Comparison of ENCODE assay signal across 11 mouse cellular contexts in genomic region chr8:79375074-79375774, GRCm38 (mm10). TPM values are rescaled to one million over a fixed set of nuclear protein-coding genes. Genes with fewer than 3 reads are reported as not detected.
A peak's percentile ranks its signal among the peaks of the same experiment; 100 is the strongest.
DNase-seq lines count a peak whose midpoint lies in the region; ATAC-seq lines count a peak whose summit lies in the region.
"Had no signal": no experiment of that assay in that cellular context is flagged by ENCODE, and none has a peak within 500 bp of the region (broad histone marks: within the 10 kb centered on the region; RNA-seq: fewer than 3 reads in every experiment).

No protein-coding gene starts in this region.

- peak overlapping the region; percentile 77 for H3K27ac ChIP-seq in heart, embryonic 13.5 days (replicated peaks)
- H3K27ac ChIP-seq in liver, embryonic 12.5 days = peak overlapping the region; percentile 58

- intact Hi-C loops in heart, postnatal 36 days (cut with DNase I) = no loop called here
- intact Hi-C loops in left cerebral cortex, postnatal 14 days (cut with DNase I) = no loop called here

- peaks cover 28% of the 10 kb centered on the region for H3K36me3 ChIP-seq in heart, embryonic 13.5 days
- peaks cover 13% of the 10 kb centered on the region for H3K36me3 ChIP-seq in liver, embryonic 12.5 days

- H3K9ac ChIP-seq in heart, embryonic 13.5 days = peak overlapping the region; percentile 67
- peak overlapping the region; percentile 2; the same call in 1 of the 2 replicates for H3K9ac ChIP-seq in liver, embryonic 12.5 days
- H3K9ac ChIP-seq: forebrain, embryonic 12.5 days had no signal

- H3K4me1 ChIP-seq in heart, embryonic 13.5 days = peaks cover 59% of the 10 kb centered on the region
- H3K4me1 ChIP-seq in liver, embryonic 12.5 days = peaks cover 44% of the 10 kb centered on the region

- no peak for DNase-seq in heart, postnatal 36 days
- peak; percentile 28 to 40 for DNase-seq in spleen, postnatal 10 days (ENCODE audit: low spot score in 2 of 2)
- DNase-seq in spleen, adult 18-20 months = no peak
- DNase-seq in yolk sac, embryonic 10.5 days (ENCODE audit: low spot score) = peak; percentile 31
- no peak for DNase-seq in left cerebral cortex, postnatal 14 days (ENCODE audit: low spot score in 2 of 2)
- DNase-seq in cerebellum, postnatal 36 days = no peak
- DNase-seq: lung, postnatal 4 days had no signal

- ATAC-seq in heart, embryonic 13.5 days (ENCODE audit: extremely low read depth, insufficient number of reproducible peaks, low FRiP score, low TSS enrichment) = no peak
- ATAC-seq in liver, embryonic 12.5 days = peak; percentile 50

- no peaks in the 10 kb centered on the region for H3K27me3 ChIP-seq in heart, embryonic 13.5 days (replicated peaks)
- H3K27me3 ChIP-seq in liver, embryonic 12.5 days (replicated peaks) = 0 out of 2 replicates have a peak, but pooled peaks cover 7% of the 10 kb centered on the region
- H3K27me3 ChIP-seq: CH12.LX; forebrain, embryonic 12.5 days had no signal

- 36% methylated on average over 13 of the region's 13 CpGs for WGBS in heart, embryonic 13.5 days
- WGBS in liver, embryonic 12.5 days (ENCODE audit: insufficient replicate concordance) = 9% methylated on average over 13 of the region's 13 CpGs

- H3K9me3 ChIP-seq in heart, embryonic 13.5 days = no peaks in the 10 kb centered on the region
- H3K9me3 ChIP-seq in liver, embryonic 12.5 days (replicated peaks) = no peaks in the 10 kb centered on the region
- H3K9me3 ChIP-seq: forebrain, embryonic 12.5 days had no signal

- H3K4me3 ChIP-seq in heart, embryonic 13.5 days = no peak overlapping the region
- H3K4me3 ChIP-seq in liver, embryonic 12.5 days = peak overlapping the region; percentile 8; the same call in 1 of the 2 replicates
- H3K4me3 ChIP-seq: forebrain, embryonic 12.5 days had no signal

- H3K4me2 ChIP-seq in heart, embryonic 13.5 days = peak overlapping the region; percentile 49
- peak overlapping the region; percentile 57 for H3K4me2 ChIP-seq in liver, embryonic 12.5 days
- H3K4me2 ChIP-seq: forebrain, embryonic 12.5 days had no signal

RNA-seq across cellular contexts. Expression of gene Smad1, which starts 24.1 kb away (rescaled TPM):
- polyA plus RNA-seq in heart, embryonic 13.5 days (2015; fragmentation: Nextera tagmentation; extraction: Ambion mirVana) = 19.0 and 20.2 TPM in 2 replicates
- 10 to 100 TPM; 16.2 to 18.0 TPM for total RNA-seq in heart, postnatal 36 days (2021)
- 9.5 and 9.6 TPM in 2 replicates for polyA plus RNA-seq in liver, embryonic 12.5 days (2016; fragmentation: Nextera tagmentation; extraction: Ambion mirVana)
- 10 to 100 TPM; 31.6 to 33.7 TPM for total RNA-seq in left cerebral cortex, postnatal 14 days (2021)
- total RNA-seq: CH12.LX had no signal

Comparison
In these comparisons a context has a peak if more than half of its experiments do, and no peak if none do; other contexts are left out.
1. DNase-seq: peak in spleen, postnatal 10 days (2 of 2) and yolk sac, embryonic 10.5 days (single experiment); none in heart, postnatal 36 days (0 of 2), spleen, adult 18-20 months (0 of 2), left cerebral cortex, postnatal 14 days (0 of 2) and cerebellum, postnatal 36 days (0 of 2).